Mouse (Mus musculus): Measurements from ENCODE around the gene Ufc1. TPM values are rescaled to one million over a fixed set of nuclear protein-coding genes. Genes with fewer than 3 reads are reported as not detected.

Gene Ufc1
- total RNA-seq, 1 experiment from 2014 or later = 151 TPM

DNA sequence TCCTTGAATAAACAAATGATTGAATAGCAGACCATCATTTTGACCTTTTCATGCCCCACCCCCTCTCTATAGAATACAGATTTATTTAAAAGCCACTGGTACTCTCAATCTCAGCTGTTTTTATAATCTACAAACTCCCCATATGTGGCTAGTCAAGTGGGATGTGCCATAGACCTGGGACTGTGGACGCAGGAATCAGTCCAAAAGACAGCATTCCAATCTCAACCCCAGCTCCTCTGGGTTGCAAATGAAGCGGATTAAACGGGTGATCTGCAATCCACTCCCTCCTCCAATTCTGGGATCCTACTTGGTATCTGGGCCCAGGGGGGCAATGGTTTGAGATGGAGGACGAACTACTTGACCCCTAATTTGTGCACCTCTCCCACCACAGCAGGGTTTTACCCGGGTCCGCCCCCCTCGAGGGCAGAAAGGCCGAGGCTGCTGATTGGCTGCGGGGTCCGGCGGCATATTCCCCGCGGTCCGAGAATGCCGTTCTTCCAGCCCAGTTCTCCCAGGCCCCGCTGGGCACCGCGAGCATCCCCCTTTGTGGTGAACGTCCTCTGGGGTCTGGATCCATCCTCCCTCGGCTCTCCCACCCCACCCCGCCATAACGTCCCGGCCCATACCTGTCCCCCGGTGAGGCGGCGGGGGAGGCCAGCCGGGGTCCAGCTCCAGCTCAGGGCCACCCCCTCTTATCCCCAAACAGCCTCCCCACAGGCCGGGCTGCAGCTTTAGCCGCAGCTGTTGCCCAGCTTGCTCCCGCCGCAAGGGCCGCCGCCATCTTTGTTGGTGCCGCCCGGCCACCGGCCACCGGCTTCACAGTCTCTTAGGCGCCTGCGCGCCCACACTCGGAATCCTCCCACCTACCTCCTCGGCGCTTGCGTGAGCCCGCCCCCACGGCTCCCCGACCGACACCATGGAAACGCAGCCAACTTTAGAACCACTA is 7.4 kb downstream of the Ufc1 start, which contains the start of gene Usp21:
Gene Usp21, minus strand, starts transcription at position 856 of the 946 bp plus-strand sequence.
- peak; percentile 96 for DNase-seq

DNA sequence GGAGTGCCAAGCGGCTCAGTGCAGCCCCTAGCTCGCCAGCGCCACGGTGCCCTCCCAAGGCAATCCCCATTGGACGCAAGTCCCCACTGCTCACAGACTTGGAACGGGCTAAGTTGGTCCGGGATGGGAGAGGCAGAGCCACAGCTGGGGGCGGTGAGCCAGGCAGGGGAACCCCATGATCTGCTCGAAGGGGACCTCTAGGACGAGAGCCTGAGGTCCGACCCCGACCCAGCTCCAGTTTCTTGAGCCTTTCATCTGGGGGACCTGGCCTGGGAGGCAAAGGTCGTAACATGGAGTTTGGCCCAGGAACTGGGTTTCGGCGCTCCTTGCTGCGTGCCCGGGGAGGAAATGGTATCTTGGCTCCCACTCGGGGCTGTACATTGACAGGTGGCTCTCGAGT is 8.3 kb downstream of the Ufc1 start:
- DNase-seq = no peak

DNA sequence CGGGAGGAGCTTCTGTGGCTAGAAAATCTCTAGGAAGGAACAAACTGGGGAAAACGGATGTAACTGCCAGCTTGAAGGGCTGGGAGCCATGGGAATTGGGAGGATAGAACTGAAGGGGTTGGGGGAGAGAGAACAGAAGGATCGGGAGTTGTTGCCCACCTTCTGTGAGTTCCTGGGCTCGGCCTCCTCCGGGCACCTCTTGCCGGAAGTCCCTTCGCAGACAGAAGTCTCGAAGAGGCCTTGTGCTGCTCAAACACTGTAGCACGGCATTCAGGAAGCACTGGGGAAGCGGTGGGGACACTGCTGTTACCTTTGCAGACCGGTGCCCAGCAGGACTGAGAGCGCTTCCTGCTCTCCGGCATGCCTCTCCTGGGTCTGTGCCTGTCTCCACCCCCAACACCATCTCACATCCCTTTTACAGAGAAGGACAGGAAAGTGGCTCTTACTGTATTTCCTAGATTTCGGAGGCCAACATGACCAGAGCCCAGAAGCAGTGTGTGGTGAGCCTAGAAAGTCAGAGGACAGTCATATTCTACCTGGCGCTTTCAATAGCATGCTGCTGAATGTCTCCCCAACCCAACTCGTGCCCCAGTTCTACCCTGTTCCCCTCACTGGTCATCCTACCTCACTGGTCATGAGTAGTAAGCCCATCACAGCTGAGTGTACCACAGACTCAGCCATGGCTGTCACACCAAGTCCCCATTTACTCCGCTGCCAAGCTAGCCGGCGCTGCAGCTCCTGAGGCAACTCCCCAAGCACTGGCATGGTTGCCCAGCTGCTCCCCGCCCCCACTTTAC is 9.5 kb downstream of the Ufc1 start:
- no peak for DNase-seq

DNA sequence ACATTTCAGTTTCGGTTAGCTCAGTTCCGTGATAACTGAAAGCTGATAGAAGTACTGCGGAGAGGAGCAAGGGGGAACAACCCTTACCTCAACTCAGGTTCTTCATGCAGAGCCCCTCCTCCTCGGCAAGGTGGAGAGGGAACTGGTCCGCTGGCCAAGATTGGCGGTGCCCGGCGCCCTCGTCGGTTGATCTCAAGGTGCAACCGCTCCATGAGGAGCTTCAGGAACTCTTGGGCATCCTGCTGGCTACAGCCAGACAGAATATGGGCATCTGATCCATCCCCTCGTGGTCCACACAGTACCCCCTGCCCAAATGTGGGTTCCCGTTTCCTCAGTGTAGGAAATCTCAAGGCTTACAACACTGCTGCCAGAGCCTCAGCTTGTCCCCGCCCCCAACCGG is 10.3 kb downstream of the Ufc1 start:
- no peak for DNase-seq

DNA sequence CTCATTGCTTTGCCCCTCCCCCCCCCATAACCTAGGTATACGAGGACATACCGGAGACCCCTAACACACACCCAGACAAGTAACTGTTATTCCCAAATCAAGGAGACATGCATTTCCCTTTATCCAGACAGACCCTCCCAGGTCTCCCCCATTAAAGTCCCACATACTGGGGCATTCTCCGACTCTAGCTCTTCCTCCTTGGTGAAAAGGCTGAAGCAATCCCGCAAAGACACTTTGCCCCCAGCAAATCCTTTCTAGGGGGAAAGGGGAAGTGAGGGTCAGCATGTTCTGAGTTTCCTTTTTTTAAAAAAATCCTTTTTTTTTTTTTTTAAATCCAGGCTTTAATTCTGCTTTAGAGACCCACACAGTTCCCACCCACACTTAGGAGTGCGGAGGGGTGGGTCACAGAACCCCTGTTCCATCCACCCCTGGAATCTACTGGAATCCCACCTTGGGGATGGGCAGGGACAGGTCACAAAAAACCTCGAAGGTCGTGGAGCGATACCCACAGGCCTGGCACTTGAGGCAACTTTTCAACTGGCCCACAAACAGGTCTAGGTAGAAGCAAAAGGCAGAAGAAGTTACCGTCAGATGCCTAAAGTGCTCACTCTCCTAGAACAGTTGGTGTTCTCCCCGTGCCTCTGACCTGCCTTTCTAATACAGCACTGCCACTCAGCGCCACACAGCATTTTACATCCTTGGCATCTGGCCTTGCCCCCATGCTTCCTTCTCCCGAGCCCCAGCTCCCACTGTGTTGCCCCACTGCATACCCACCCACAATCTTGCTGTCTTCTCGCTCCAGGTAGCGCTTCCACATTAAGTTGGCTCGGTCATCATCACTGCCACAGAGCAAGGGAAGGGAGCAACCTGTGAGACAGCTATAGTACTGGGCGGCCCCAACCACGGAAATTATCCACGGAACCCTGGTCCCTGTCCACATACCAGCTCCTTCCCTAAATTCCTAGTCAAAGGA is 11.3 kb downstream of the Ufc1 start:
- no peak for DNase-seq

DNA sequence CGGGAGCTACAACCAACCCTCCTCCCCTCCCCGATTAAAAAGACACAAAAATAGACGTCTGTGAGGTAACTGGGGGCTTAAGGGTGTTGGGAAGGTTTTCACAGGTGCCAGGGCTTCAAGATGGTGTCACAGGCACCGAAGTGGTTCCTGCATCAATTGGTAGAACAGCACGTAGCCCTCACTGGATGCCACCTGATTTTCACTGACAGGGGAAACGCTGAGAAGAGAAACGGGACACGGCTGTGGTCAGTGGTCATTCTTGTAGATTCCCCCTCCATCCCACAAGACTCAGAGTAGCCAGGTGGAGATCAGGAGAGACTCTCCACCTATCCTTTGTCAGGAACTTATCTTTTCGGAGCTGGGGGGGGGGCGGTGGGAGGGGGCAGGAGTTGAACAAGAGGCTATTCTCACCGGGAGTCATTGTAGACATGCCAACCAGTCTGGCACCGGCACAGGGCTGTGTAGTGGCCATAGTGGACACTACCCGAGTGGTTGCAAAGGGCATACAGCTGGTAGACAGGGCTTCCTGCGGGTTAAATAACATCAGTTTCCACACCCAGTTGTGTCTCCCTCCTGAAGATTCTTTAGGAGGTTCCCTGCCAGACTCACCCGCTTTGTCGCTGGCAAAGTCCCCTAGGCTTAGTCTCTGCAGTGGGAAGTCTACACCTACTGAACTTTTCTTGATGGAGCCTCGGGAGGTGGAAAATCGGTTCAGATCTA is 12.6 kb downstream of the Ufc1 start:
- DNase-seq = no peak

DNA sequence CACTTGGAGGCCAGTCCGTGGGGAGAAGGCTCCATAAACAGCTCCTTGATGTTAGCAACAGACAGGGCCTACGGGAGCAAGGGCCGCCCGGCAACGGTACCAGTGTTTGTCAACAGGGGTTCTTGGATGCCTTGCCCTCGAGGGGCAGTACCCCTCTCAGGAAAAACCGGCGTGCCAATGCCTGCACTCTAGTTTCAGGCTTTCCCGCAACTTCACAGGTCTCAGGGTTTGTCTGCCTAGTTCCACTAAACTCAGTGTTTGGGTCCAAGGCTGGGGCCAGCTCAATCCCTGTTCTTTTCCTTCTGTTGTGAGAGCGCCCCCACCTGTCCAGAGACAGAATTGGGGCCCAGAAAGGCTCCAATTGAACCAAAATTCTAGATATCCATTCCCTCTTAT is 13.3 kb downstream of the Ufc1 start:
- DNase-seq = peak; percentile 82

DNA sequence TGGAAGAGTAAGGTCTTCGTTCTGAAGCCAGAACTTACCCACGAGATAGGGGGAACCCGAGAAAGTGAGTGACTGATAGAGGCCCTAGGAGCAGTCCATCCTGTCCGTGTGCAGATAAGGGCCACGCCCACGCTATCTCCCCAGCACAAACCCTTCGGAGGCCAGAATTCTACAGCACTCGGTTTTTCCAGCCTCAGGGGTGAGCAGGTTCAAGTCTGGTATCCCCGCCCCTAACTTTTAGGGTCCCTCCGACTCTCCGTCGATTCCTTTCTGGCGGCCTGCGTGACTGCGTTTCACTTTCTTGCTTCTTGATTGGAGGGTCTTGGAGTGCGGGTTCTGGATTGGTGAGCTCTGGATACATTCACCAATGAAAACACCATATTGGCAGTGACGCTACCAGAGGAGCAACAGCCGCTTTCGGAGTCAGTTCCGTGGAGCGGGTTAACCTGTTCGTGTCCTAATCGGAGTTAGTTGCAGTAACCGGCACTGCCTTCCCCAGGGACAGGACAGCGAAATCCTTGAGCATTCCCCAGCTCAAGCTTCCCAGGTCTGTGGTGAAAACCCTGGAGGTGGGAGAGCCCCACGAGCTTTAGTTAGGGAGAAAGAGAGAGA is 13.8 kb downstream of the Ufc1 start, which contains the start of gene Ppox:
Gene Ppox, minus strand, starts transcription at position 271 of the 612 bp plus-strand sequence.
- DNase-seq = peak; percentile 83

DNA sequence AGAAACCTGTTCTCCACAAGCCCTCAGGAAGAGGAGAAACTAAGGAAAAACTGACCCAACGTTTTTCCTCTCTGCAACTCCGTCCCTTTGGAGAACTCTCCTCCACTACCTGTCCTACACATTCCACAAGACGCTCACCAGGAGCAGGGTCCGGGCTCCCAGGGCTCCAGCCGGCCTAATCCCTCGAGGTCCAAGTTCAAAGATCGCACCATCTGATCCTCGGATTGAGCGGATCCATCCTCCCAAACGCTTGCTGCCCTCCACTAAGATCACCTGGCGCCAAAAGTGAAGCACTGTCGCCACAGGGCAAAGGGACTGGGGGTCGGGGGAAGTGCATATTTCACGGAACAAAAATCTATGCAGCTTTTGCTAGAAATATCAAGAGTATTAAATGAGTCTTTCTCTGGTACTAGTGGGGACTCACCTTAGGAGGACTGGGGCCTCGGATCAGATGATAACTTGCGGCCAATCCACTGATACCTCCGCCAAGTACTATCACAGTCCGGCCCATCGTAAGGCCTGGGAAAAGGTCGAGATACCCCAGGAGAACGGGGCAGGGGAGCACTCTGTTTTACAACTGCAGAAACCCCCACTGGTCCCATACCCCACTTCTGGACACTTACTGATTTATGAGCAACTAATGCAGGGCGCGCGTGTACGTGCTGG is 14.4 kb downstream of the Ufc1 start:
- DNase-seq = no peak

DNA sequence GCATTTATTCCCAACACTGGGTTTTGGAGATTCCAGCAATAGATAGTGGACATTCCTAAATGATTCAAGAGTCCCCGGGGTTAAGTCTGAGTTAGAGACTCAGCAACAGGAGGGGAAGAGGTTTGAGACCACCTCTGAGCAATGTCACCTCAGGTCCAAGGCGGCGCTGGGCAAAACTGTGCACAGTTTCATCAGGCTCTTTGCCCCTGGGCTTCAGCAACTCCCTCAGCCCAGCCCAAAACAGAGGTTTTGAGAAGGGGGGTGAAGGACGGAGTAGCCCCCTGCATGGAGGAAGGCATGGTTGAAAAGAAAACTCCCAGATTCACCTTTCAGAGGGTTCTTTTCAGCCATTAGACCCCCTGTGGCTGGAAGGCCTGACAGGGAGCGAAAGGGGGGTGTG is 15.1 kb downstream of the Ufc1 start:
- no peak for DNase-seq

DNA sequence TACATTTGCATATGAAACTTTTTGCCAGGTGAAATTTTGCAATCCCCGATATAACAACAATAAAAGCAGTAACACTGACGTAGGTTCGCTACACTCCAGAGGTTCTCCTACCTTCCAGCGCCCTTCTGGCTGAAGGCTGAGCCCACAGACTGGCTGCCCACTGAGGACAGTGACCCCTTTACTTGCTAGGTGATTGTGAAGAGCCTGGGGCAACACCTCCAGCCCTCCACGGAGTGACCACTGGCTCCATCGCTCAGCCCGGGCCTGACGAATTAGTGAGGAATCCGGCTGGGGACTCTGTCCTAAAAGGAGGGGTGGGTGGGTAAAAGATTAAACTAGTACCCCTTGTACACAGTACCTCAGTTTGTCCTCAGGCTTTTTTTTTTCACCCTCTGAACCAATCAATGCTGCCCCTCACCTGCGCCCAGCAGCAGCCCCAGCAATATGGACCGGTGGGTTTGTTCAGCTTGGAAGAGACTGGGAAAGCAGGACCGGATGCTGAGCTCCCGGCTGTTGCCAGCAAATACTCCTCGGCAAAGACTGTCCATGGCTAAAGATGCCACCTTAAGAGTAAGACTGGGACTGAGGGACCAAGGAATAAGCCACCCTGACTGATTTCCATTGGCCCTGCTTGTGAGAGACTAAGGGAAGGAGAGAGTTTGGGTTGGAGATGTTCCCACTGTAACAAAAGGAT is 15.7 kb downstream of the Ufc1 start:
- DNase-seq = no peak

DNA sequence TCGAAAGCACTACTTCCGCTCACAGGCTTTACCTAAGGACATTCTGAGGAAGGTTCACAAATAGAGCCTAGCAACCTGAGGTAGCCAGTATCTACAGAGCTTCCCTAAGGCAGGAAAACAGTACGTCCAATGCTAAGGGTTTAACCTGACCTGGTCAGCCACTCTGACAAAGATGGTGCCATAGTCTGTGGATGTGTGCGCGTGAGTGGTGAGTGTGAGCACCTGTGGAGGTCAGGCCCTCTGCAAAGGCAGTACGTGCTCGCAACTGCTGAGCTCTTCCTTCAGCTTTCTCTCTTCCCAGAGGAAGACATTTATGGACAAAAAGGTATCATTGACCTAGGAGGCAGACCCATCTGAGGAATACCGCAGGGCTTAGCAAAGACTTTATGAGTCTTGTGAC is 16.4 kb downstream of the Ufc1 start:
- no peak for DNase-seq

DNA sequence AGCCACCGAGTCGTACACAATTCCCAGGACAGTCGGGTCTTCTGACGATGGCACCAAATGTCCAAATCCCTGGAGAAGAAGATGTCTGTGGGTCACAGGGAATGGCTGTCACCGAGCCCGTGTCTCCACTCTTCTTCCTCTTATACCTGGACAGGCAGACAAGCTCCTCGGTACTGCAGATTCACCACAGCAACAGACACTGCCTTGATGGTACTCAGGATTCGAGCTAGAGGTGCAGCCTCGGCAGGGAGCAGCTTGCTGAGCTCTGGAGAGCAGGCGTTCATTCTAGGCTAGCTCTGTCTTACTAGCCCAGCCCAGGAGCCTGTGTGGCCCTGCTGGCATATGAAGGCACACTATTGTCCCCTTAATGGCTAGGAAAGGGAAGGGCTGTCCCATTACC is 17.1 kb downstream of the Ufc1 start:
- DNase-seq = no peak

DNA sequence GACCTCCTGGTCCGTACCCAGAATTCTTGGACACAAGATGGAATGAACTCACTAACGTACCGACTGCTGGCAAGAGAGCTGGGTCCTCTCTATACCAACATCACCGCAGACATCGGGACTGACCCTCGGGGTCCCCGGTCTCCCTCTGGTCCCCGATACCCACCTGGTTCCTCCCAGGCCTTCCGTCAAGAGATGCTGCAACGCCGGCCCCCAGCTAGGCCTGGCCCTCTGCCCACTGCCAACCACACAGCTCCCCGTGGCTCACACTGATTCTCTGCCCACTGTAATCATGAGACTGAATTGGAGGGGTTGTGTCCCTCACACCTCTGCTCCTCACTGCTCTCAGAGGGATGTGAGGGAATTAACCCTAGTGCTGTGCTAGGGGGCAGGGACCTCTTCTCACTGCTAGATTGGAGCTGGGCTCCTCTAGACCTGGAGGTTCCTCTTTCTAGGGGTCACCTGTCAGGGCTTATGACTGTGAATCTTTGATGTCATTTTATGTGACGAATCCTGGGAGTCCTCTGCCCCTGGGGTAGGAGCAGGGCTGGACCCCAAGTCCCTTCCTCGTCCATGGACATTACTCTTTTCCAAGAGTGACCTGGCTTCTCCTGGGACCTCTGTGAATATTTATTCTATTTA is 18.6 kb downstream of the Ufc1 start:
- DNase-seq = no peak

DNA sequence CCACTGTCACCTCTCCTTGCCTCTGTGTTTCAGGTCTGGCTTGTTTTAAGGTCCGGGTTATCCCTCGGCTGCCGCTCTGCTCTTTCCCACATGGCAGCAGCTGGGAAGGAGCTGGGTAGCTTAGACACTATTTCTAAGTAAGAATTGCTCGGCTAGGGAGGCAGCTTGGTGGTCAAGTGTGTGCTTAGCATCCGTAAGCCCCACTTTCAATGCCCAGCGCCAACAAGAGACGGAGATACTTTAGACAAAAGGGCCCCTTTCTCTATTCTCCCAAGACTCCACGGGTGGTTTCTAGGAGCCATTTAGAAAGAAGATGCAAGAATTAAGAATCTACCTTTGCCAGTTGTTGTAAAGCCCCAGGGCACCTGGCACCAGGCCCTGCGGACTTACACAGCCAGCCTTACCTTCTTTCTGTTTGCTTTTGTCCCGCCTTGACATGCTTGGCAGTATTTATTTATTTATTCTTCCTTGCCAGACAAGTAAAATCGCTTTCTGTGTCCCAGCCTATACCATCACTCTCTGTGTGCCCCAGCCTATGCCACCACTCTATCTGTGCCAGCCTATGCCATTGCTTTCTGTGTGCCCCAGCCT is 19.6 kb downstream of the Ufc1 start:
- DNase-seq = no peak

DNA sequence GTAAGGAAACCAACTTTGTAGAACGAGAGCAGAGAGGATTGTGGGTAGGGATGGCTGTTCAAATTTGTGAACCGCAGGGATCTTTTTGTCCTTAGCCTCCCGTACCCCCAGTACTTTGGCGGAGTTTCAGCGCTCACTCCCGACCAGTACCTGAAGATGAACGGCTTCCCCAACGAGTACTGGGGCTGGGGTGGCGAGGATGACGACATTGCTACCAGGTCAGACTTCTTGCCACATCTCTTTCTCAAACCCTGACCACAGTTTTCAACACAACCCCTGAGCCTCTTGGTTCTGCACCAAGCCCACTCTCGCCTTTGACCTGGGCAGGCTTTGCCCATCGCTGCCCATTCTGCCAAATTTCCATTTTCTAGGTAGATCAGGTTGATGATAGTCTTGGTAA is 20.7 kb downstream of the Ufc1 start:
- no peak for DNase-seq

DNA sequence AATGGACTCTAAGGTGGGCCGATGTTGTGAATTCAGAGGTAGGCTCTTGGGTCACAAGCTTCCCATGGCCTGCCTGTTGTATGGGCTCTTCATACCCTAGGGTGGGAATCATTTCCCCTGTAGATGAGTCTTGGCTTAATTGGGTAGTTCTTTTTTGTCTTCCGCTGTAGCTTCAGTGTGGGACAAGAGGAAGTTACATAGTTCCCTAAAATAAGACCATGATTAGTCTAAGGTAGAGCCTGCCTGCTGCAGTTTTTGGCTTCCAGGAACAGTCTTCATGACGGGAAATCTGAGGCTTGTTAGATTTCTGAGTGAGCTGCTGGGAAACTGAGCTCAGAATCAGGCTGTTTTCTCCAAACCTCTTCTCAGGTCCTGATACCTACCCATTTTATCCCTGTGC is 22.7 kb downstream of the Ufc1 start:
- DNase-seq = no peak

DNA sequence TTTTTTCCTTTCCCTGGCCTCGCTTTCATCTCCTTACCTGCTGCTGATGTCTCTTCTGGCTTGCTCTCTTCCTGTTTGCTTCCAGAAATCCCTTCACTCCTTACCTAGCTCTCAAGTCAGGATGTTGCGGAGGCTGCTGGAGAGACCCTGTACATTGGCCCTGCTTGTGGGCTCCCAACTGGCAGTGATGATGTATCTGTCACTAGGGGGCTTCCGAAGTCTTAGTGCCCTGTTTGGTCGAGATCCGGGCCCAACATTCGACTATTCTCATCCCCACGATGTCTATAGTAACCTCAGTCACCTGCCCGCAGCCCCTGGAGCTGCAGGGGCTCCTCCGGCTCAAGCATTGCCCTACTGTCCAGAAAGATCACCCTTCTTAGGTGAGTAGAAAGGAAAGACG is 23.2 kb downstream of the Ufc1 start:
- no peak for DNase-seq

DNA sequence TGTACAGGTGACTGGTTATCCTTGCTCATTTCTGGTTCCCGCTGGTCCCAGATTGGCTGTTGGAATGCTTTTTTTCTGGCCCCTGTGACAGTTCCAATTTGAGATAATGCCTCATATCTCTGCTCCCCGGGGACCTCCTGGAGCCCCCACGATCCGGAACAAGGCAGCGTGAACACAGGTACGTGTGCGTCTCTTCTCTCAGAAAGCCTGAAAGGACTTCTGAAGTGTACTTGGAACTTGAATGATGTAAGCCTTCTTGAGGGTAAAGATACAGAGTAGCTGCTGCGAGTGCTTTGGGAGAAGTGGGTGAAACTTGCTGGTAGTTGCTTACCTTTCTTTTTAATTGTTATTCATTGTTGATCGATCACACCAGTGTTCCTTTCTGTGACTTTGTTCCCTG is 23.6 kb downstream of the Ufc1 start:
- DNase-seq = no peak

Measured in adrenal gland, postnatal 25 days (tissue).